29 mouse cellular contexts compared by ENCODE assay signal in genomic region chr11:102803453-102803852, GRCm38 (mm10). TPM values are rescaled to one million over a fixed set of nuclear protein-coding genes. Genes with fewer than 3 reads are reported as not detected.
DNase-seq lines count a peak whose midpoint lies in the region; ATAC-seq and TF ChIP-seq lines count a peak whose summit lies in the region.
"Had no signal": no experiment of that assay in that cellular context is flagged by ENCODE, and none has a peak within 500 bp of the region (broad histone marks: within the 10 kb centered on the region; RNA-seq: fewer than 3 reads in every experiment).

No protein-coding gene starts in this region.

- H3K27me3 ChIP-seq in kidney, postnatal 0 days (ENCODE audit: insufficient read depth, low read length): no peaks in the 10 kb centered on the region
- H3K27me3 ChIP-seq in kidney, embryonic 16.5 days (ENCODE audit: insufficient read depth, low read length): no peaks in the 10 kb centered on the region
- H3K27me3 ChIP-seq in lung, embryonic 16.5 days (ENCODE audit: control insufficient read depth, insufficient read depth, low read depth, low read length): no peaks in the 10 kb centered on the region
- H3K27me3 ChIP-seq: embryonic facial prominence, embryonic 13.5 days; embryonic facial prominence, embryonic 15.5 days; forebrain, embryonic 12.5 days had no signal

- peak; percentile 38 for DNase-seq in kidney, postnatal 0 days (ENCODE audit: low spot score)
- DNase-seq in lung, adult 2 months: no peak
- DNase-seq in A20 (ENCODE audit: low read depth, low spot score): peak; percentile 19
- DNase-seq in R1 (ENCODE audit: low read depth, low spot score): peak; percentile 23
- no peak for DNase-seq in urinary bladder, postnatal 14 days (ENCODE audit: low spot score)
- no peak for DNase-seq in thymus, adult 18-20 months
- DNase-seq: adrenal gland, adult 2 months; adrenal gland, postnatal 10 days; adrenal gland, postnatal 25 days; B cell, adult 2 months; cerebellum, adult 11 months; cerebellum, adult 18-20 months; cerebellum, adult 8-10 months; cerebellum, adult 9-11 months; cerebellum, postnatal 14 days; cerebellum, postnatal 36 days; embryo, embryonic 11 days had no signal

- TF ChIP-seq POLR2A in lung, adult 2 months (IDR thresholded peaks at IDR 0.05; ENCODE audit: borderline replicate concordance, extremely low read depth, low read depth, low read length): no peak

- H3K4me1 ChIP-seq in kidney, postnatal 0 days (replicated peaks; ENCODE audit: insufficient read depth, low read length): no peaks in the 10 kb centered on the region
- peaks cover under 1% of the 10 kb centered on the region; the same call in 1 of the 2 replicates for H3K4me1 ChIP-seq in kidney, embryonic 16.5 days (ENCODE audit: insufficient read depth, low read length)
- H3K4me1 ChIP-seq in lung, embryonic 16.5 days (replicated peaks; ENCODE audit: control insufficient read depth, insufficient read depth, low read length): peaks cover 2% of the 10 kb centered on the region
- H3K4me1 ChIP-seq in lung, adult 2 months (ENCODE audit: control insufficient read depth, insufficient read depth, low read length): no peaks in the 10 kb centered on the region
- H3K4me1 ChIP-seq: forebrain, embryonic 10.5 days; forebrain, embryonic 12.5 days had no signal

- H3K36me3 ChIP-seq in kidney, postnatal 0 days (ENCODE audit: insufficient read depth, low read length): peaks cover 17% of the 10 kb centered on the region; the same call in 1 of the 2 replicates
- H3K36me3 ChIP-seq in kidney, embryonic 16.5 days (ENCODE audit: insufficient read depth, low read length): peaks cover 37% of the 10 kb centered on the region
- H3K36me3 ChIP-seq in lung, embryonic 16.5 days (ENCODE audit: control insufficient read depth, insufficient read depth, low read length): peaks cover 31% of the 10 kb centered on the region
- H3K36me3 ChIP-seq: G1E had no signal

- no peak for TF ChIP-seq CTCF in kidney, postnatal 0 days (IDR thresholded peaks at IDR 0.05; ENCODE audit: low read depth)
- no peak for TF ChIP-seq CTCF in lung, adult 2 months (IDR thresholded peaks at IDR 0.05; ENCODE audit: insufficient read depth, low read length)

- no peak overlapping the region for H3K4me2 ChIP-seq in kidney, postnatal 0 days (ENCODE audit: low read length)
- H3K4me2 ChIP-seq in kidney, embryonic 16.5 days (replicated peaks; ENCODE audit: low read depth, low read length): no peak overlapping the region
- H3K4me2 ChIP-seq in lung, embryonic 16.5 days (ENCODE audit: low read depth, low read length): no peak overlapping the region
- H3K4me2 ChIP-seq: embryonic facial prominence, embryonic 13.5 days; embryonic facial prominence, embryonic 15.5 days; forebrain, embryonic 12.5 days had no signal

- no peaks in the 10 kb centered on the region for H3K9me3 ChIP-seq in kidney, postnatal 0 days (replicated peaks; ENCODE audit: low read length)
- H3K9me3 ChIP-seq in kidney, embryonic 16.5 days (ENCODE audit: low read length): no peaks in the 10 kb centered on the region; the same call in 1 of the 2 replicates
- no peaks in the 10 kb centered on the region for H3K9me3 ChIP-seq in lung, embryonic 16.5 days (ENCODE audit: control insufficient read depth, low read length)
- H3K9me3 ChIP-seq: embryonic facial prominence, embryonic 13.5 days; embryonic facial prominence, embryonic 15.5 days; forebrain, embryonic 12.5 days; G1E had no signal

- WGBS in kidney, postnatal 0 days: 46% methylated on average over 5 of the region's 5 CpGs
- WGBS in kidney, embryonic 16.5 days: 43% methylated on average over 5 of the region's 5 CpGs
- WGBS in lung, embryonic 16.5 days: 75% methylated on average over 5 of the region's 5 CpGs
- 69% methylated on average over 5 of the region's 5 CpGs for WGBS in lung, adult 2 months

- no peak overlapping the region for H3K27ac ChIP-seq in kidney, postnatal 0 days
- H3K27ac ChIP-seq in kidney, embryonic 16.5 days (ENCODE audit: low read length): no peak overlapping the region
- H3K27ac ChIP-seq in lung, embryonic 16.5 days (ENCODE audit: low read length): no peak overlapping the region
- H3K27ac ChIP-seq: embryonic facial prominence, embryonic 13.5 days; embryonic facial prominence, embryonic 15.5 days; forebrain, embryonic 10.5 days; forebrain, embryonic 12.5 days had no signal

- no peak for ATAC-seq in kidney, postnatal 0 days (replicated peaks; ENCODE audit: low FRiP score, low read depth)
- no peak for ATAC-seq in kidney, embryonic 16.5 days (ENCODE audit: low FRiP score, low TSS enrichment)
- peak; percentile 41; the same call in 1 of the 2 replicates for ATAC-seq in lung, embryonic 16.5 days (ENCODE audit: low read depth)
- ATAC-seq: CD4-positive, CD25-positive, alpha-beta regulatory T cell, adult 4 months; forebrain, embryonic 14.5 days; forebrain, embryonic 16.5 days had no signal

- H3K9ac ChIP-seq in kidney, postnatal 0 days (ENCODE audit: low read depth, low read length): no peak overlapping the region
- H3K9ac ChIP-seq in kidney, embryonic 16.5 days (replicated peaks; ENCODE audit: low read length): no peak overlapping the region
- H3K9ac ChIP-seq in lung, embryonic 16.5 days (ENCODE audit: low read length): no peak overlapping the region
- H3K9ac ChIP-seq: embryonic facial prominence, embryonic 13.5 days; embryonic facial prominence, embryonic 15.5 days; forebrain, embryonic 12.5 days had no signal

- H3K4me3 ChIP-seq in kidney, postnatal 0 days (replicated peaks; ENCODE audit: low read depth, low read length): no peak overlapping the region
- H3K4me3 ChIP-seq in kidney, embryonic 16.5 days (ENCODE audit: low read length): no peak overlapping the region
- H3K4me3 ChIP-seq in lung, embryonic 16.5 days (ENCODE audit: low read length): no peak overlapping the region
- no peak overlapping the region for H3K4me3 ChIP-seq in lung, adult 2 months (replicated peaks; ENCODE audit: extremely low read depth, low read depth, low read length)
- H3K4me3 ChIP-seq: embryonic facial prominence, embryonic 13.5 days; embryonic facial prominence, embryonic 15.5 days; erythroblast, embryonic 14.5 days; forebrain, embryonic 10.5 days; forebrain, embryonic 12.5 days had no signal

RNA-seq across cellular contexts. Expression of gene Gjc1, which starts 16.0 kb away (rescaled TPM):
- 44.2 and 47.1 TPM in 2 replicates for polyA plus RNA-seq in kidney, postnatal 0 days (2015; fragmentation: Nextera tagmentation; extraction: Ambion mirVana)
- 54.5 and 55.4 TPM in 2 replicates for polyA plus RNA-seq in kidney, embryonic 16.5 days (2015; fragmentation: Nextera tagmentation; extraction: Ambion mirVana)
- 60.8 and 65.7 TPM in 2 replicates for polyA plus RNA-seq in lung, embryonic 16.5 days (2015; fragmentation: Nextera tagmentation; extraction: Ambion mirVana)
- polyA plus RNA-seq in lung, adult 2 months (2012; rRNA removed): 9.1 and 14.8 TPM in 2 replicates
- polyA plus RNA-seq: erythroblast, embryonic 14.5 days; G1E had no signal

RNA-seq across cellular contexts. Expression of gene Higd1b, which starts 32.2 kb away (rescaled TPM):
- polyA plus RNA-seq in kidney, postnatal 0 days (2015; fragmentation: Nextera tagmentation; extraction: Ambion mirVana): 2.9 and 3.0 TPM in 2 replicates
- polyA plus RNA-seq in kidney, embryonic 16.5 days (2015; fragmentation: Nextera tagmentation; extraction: Ambion mirVana): 0.42 and 2.5 TPM in 2 replicates
- polyA plus RNA-seq in lung, embryonic 16.5 days (2015; fragmentation: Nextera tagmentation; extraction: Ambion mirVana): 51.5 and 56.7 TPM in 2 replicates
- 52.5 and 72.6 TPM in 2 replicates for polyA plus RNA-seq in lung, adult 2 months (2012; rRNA removed)
- polyA plus RNA-seq: CD4-positive, CD25-positive, alpha-beta regulatory T cell, adult 4 months; embryonic facial prominence, embryonic 11.5 days; embryonic facial prominence, embryonic 13.5 days; erythroblast, embryonic 14.5 days; forebrain, embryonic 10.5 days; forebrain, embryonic 12.5 days; G1E had no signal

RNA-seq across cellular contexts. Expression of gene Adam11, which starts 42.2 kb away (rescaled TPM):
- 5.9 and 7.7 TPM in 2 replicates for polyA plus RNA-seq in kidney, postnatal 0 days (2015; fragmentation: Nextera tagmentation; extraction: Ambion mirVana)
- 8.7 and 8.8 TPM in 2 replicates for polyA plus RNA-seq in kidney, embryonic 16.5 days (2015; fragmentation: Nextera tagmentation; extraction: Ambion mirVana)
- 5.0 and 5.1 TPM in 2 replicates for polyA plus RNA-seq in lung, embryonic 16.5 days (2015; fragmentation: Nextera tagmentation; extraction: Ambion mirVana)
- polyA plus RNA-seq in lung, adult 2 months (2012; rRNA removed): 3.3 and 3.6 TPM in 2 replicates
- polyA plus RNA-seq: CD4-positive, CD25-positive, alpha-beta regulatory T cell, adult 4 months; G1E had no signal

Comparison
In these comparisons a context has a peak if more than half of its experiments do, and no peak if none do; other contexts are left out.
1. DNase-seq: peak in kidney, postnatal 0 days (single experiment), A20 (single experiment) and R1 (single experiment); none in lung, adult 2 months (single experiment), urinary bladder, postnatal 14 days (single experiment) and thymus, adult 18-20 months (0 of 2).
2. RNA of gene Higd1b, which starts 32.2 kb away (polyA plus RNA-seq): 52.5 to 72.6 TPM in lung, adult 2 months and 51.5 to 56.7 TPM in lung, embryonic 16.5 days; 2.9 to 3.0 TPM in kidney, postnatal 0 days and 0.42 to 2.5 TPM in kidney, embryonic 16.5 days; every median in the first group is over 10 times any median in the second.